Mouse (Mus musculus): Measurements from ENCODE around the gene Ensa. TPM values are rescaled to one million over a fixed set of nuclear protein-coding genes. Genes with fewer than 3 reads are reported as not detected.
"Not testable (repeated sequence)": the region's sequence is repeated elsewhere in the genome, so short reads cannot be mapped to it uniquely, and the experiment has no call there.

Gene Ensa
- polyA plus RNA-seq, 1 experiment from 2014 or later: 32.7 TPM

DNA sequence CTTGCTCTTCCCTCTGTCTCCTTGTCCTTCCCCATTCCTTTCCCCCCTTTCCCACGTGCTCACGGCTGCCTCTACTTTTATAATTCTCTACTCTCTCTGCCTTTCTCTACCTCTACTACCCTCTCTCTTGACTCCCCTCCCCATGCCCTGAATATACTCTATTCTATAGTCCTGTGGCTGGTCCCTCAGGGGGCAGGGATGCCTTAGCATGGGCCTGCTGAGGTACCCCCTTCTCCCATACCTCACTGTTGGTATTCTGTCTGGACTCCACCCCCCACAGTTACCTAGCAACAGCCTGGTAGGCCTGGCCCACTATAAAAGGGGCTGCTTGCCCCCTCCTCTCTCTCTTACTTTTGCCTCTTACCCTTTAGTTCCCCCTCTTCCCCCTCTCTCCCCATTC is 1.2 kb upstream of the Ensa start:
- Histone ChIP-seq H3K4me1 (replicated peaks) (peaks cover 22% of the 10 kb centered on the region), H3K4me3 (replicated peaks) (no peak overlapping the region), H3K27me3 (no peaks in the 10 kb centered on the region), H3K9ac (no peak overlapping the region), H3K36me3 (replicated peaks) (peaks cover 55% of the 10 kb centered on the region), H3K27ac (replicated peaks) (no peak overlapping the region), H3K9me3 (replicated peaks) (no peaks in the 10 kb centered on the region), H3K4me2 (no peak overlapping the region)
- no peak for ATAC-seq (ENCODE audit: insufficient read depth)
- WGBS (ENCODE audit: insufficient replicate concordance): 77% methylated on average over 2 of the region's 2 CpGs

DNA sequence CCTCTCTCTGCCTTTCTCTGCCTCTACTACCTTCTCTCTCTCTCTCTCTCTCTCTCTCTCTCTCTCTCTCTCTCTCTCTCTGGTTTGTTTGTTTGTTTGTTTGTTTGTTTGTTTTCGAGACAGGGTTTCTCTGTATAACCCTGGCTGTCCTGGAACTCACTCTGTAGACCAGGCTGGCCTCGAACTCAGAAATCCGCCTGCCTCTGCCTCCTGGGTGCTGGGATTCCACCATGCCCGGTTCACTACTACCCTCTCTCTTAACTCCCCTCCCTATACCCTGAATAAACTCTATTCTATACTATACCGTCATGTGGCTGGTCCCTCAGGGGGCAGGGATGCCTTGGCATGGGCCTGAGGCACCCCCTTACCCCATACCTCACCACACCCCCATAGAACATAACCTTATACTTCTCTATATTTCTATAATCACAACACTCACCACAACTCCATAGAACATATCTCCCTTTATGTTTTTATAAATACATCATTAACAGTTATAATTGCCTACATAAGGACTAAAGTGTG is 740 bp upstream of the Ensa start:
- WGBS (ENCODE audit: insufficient replicate concordance): 63% methylated on average over 5 of the region's 5 CpGs
- Histone ChIP-seq H3K4me1 (replicated peaks) (peaks cover 25% of the 10 kb centered on the region), H3K36me3 (replicated peaks) (peaks cover 56% of the 10 kb centered on the region), H3K27ac (replicated peaks) (peak overlapping the region; percentile 85), H3K4me3 (replicated peaks) (peak overlapping the region; percentile 84), H3K9ac (peak overlapping the region; percentile 68; the same call in 1 of the 2 replicates), H3K4me2 (peak overlapping the region; percentile 72)
- not testable (repeated sequence) for H3K9me3 ChIP-seq (replicated peaks); ATAC-seq (ENCODE audit: insufficient read depth); H3K27me3 ChIP-seq

DNA sequence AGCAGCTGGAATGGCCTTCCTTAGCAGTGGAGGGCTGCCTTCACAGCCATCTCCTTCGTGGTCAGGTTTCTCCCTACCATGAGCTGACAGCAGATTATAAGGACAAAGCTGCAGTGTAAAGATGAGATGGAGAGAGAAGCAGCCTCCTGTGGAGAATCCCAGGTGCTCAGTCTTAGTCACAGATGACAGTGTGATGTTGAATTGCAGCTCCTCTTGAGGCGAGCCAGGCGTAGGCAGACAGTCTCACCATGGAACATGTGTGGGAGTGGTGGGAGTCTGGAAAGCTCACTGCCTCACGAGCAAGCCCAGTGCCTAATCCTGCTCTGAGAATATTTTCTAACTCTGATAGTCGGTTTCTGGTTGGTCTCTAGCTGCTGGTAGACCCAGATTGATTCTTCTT is 3.0 kb downstream of the Ensa start:
- no peaks in the 10 kb centered on the region for H3K9me3 ChIP-seq (replicated peaks)
- peaks cover 67% of the 10 kb centered on the region for H3K36me3 ChIP-seq (replicated peaks)
- H3K27ac ChIP-seq (replicated peaks): no peak overlapping the region
- 81% methylated on average over 5 of the region's 5 CpGs for WGBS (ENCODE audit: insufficient replicate concordance)
- ATAC-seq (ENCODE audit: insufficient read depth): no peak
- H3K4me1 ChIP-seq (replicated peaks): peaks cover 35% of the 10 kb centered on the region
- H3K27me3 ChIP-seq: no peaks in the 10 kb centered on the region
- H3K4me2 ChIP-seq: no peak overlapping the region
- H3K9ac ChIP-seq: no peak overlapping the region
- H3K4me3 ChIP-seq (replicated peaks): no peak overlapping the region

DNA sequence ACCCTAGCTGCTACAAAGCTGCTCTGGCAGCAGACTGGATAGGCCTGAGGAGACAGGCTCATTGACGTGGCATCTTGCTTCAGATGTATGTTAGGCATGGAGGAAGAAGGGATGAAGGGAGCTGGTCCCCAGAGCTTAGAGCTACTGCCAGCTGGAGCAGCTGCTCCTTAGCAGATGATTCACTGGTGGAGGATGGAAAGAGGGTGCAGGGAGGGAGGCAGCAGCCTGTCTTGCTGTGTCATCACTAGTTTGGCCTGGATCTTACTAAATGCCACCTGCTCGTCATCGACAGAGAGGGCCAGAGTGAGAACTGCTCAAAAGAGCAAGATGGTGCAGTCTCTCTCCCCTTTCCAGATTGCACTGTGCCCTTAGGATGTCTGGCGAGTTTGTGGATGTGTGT is 5.0 kb downstream of the Ensa start:
- 75% methylated on average over 4 of the region's 4 CpGs for WGBS (ENCODE audit: insufficient replicate concordance)
- no peak for ATAC-seq (ENCODE audit: insufficient read depth)
- Histone ChIP-seq H3K4me1 (replicated peaks) (peaks cover 35% of the 10 kb centered on the region), H3K27ac (replicated peaks) (no peak overlapping the region), H3K4me2 (no peak overlapping the region), H3K4me3 (replicated peaks) (no peak overlapping the region), H3K27me3 (no peaks in the 10 kb centered on the region), H3K36me3 (replicated peaks) (peaks cover 87% of the 10 kb centered on the region), H3K9me3 (replicated peaks) (no peaks in the 10 kb centered on the region), H3K9ac (no peak overlapping the region)

GRCm38 (mm10) chr3:95630856-95631255 is 6.1 kb downstream of the Ensa start:
- Histone ChIP-seq H3K36me3 (replicated peaks) (peaks cover 98% of the 10 kb centered on the region), H3K27ac (replicated peaks) (no peak overlapping the region), H3K27me3 (no peaks in the 10 kb centered on the region), H3K9ac (no peak overlapping the region), H3K4me2 (no peak overlapping the region), H3K4me3 (replicated peaks) (no peak overlapping the region), H3K4me1 (replicated peaks) (peaks cover 40% of the 10 kb centered on the region), H3K9me3 (replicated peaks) (no peaks in the 10 kb centered on the region)
- ATAC-seq (ENCODE audit: insufficient read depth): no peak
- WGBS (ENCODE audit: insufficient replicate concordance): 61% methylated on average over 3 of the region's 3 CpGs

DNA sequence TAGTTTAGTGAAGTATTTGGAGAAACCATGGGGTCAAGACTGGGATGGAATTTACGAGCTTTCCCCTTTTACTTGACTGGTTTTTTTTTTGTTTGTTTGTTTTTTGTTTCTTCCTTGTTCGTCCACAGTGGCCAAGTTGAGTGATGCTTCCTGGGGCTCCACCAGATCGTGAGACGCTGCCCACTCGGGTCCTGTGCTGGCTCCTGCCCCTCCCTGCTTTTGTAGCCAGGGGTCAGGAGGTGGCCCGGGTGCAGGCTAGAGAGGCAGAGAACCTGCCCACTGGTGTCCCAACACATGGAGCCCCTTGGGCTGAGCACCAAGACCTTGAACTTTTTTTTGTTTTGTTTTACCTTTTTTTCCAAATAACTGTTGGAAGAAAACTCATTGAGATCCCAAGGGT is 6.5 kb downstream of the Ensa start:
- no peak overlapping the region for H3K4me2 ChIP-seq
- H3K27me3 ChIP-seq: no peaks in the 10 kb centered on the region
- H3K9me3 ChIP-seq (replicated peaks): no peaks in the 10 kb centered on the region
- no peak overlapping the region for H3K4me3 ChIP-seq (replicated peaks)
- WGBS (ENCODE audit: insufficient replicate concordance): 80% methylated on average over 6 of the region's 6 CpGs
- H3K4me1 ChIP-seq (replicated peaks): peaks cover 40% of the 10 kb centered on the region
- H3K27ac ChIP-seq (replicated peaks): peak overlapping the region; percentile 56; the same call in 1 of the 2 replicates
- no peak overlapping the region for H3K9ac ChIP-seq
- no peak for ATAC-seq (ENCODE audit: insufficient read depth)
- peaks cover 99% of the 10 kb centered on the region for H3K36me3 ChIP-seq (replicated peaks)

- Histone ChIP-seq H3K27me3 (no peaks in the 10 kb centered on the region), H3K27ac (replicated peaks) (peak overlapping the region; percentile 56; the same call in 1 of the 2 replicates), H3K36me3 (replicated peaks) (peaks cover 100% of the 10 kb centered on the region), H3K4me1 (replicated peaks) (peaks cover 40% of the 10 kb centered on the region), H3K9me3 (replicated peaks) (no peaks in the 10 kb centered on the region), H3K4me3 (replicated peaks) (no peak overlapping the region), H3K4me2 (no peak overlapping the region), H3K9ac (no peak overlapping the region)
- no peak for ATAC-seq (ENCODE audit: insufficient read depth)
- 75% methylated on average over 12 of the region's 12 CpGs for WGBS (ENCODE audit: insufficient replicate concordance)
These were observed 8.1 kb downstream of the Ensa start for GRCm38 (mm10) chr3:95632648-95633588.

DNA sequence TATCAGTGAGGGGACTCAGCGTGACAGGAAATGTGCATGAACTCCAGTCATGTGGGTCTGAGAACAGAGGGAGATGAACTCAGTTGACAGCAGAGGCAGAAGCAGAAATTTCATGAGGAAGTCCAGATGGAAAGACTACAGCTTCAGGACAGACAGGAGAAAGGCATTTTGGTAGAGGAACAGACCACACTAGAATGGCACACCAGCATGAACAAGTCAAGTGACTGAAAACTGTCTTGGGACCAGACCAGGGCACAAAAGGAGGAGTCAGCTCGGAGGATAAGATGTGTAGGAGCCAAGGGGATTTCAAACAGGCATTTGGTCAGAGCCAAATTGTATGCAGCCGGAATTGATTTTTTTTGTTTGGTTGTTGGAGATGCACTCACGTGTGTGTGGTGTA is 10.8 kb downstream of the Ensa start:
- H3K27me3 ChIP-seq: no peaks in the 10 kb centered on the region
- peaks cover 92% of the 10 kb centered on the region for H3K36me3 ChIP-seq (replicated peaks)
- ATAC-seq (ENCODE audit: insufficient read depth): no peak
- no peak overlapping the region for H3K4me2 ChIP-seq
- peak overlapping the region; percentile 68 for H3K27ac ChIP-seq (replicated peaks)
- no peak overlapping the region for H3K4me3 ChIP-seq (replicated peaks)
- H3K9me3 ChIP-seq (replicated peaks): no peaks in the 10 kb centered on the region
- 72% methylated on average over 4 of the region's 4 CpGs for WGBS (ENCODE audit: insufficient replicate concordance)
- no peak overlapping the region for H3K9ac ChIP-seq
- H3K4me1 ChIP-seq (replicated peaks): peaks cover 53% of the 10 kb centered on the region

GRCm38 (mm10) chr3:95636072-95636471 is 11.3 kb downstream of the Ensa start:
- 83% methylated on average over 4 of the region's 4 CpGs for WGBS (ENCODE audit: insufficient replicate concordance)
- peaks cover 88% of the 10 kb centered on the region for H3K36me3 ChIP-seq (replicated peaks)
- H3K27ac ChIP-seq (replicated peaks): peak overlapping the region; percentile 68
- no peaks in the 10 kb centered on the region for H3K9me3 ChIP-seq (replicated peaks)
- H3K27me3 ChIP-seq: no peaks in the 10 kb centered on the region
- H3K9ac ChIP-seq: no peak overlapping the region
- no peak overlapping the region for H3K4me2 ChIP-seq
- ATAC-seq (ENCODE audit: insufficient read depth): peak; percentile 24; the same call in 1 of the 2 replicates
- H3K4me3 ChIP-seq (replicated peaks): no peak overlapping the region
- H3K4me1 ChIP-seq (replicated peaks): peaks cover 53% of the 10 kb centered on the region

DNA sequence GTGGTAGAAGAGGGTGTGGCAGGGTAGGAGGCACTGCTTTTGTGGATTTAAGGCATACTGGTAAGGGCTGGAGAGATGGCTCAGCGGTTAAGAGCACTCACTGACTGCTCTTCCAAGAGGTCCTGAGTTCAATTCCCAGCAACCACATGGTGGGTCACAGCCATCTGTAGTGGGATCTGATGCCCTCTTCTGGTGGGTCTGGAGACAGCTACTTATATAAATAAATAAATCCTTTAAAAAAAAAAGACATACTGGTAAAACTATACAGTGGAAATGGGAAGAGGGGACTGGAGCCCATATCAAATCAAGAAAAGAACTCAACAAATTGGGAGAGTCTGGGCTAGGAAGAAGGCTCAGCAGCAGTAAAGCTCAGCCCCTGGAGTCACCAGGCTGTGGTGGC is 14.9 kb downstream of the Ensa start:
- Histone ChIP-seq H3K27ac (replicated peaks) (no peak overlapping the region), H3K9ac (no peak overlapping the region), H3K4me1 (replicated peaks) (peaks cover 73% of the 10 kb centered on the region), H3K9me3 (replicated peaks) (no peaks in the 10 kb centered on the region), H3K4me3 (replicated peaks) (no peak overlapping the region), H3K4me2 (no peak overlapping the region), H3K36me3 (replicated peaks) (peaks cover 55% of the 10 kb centered on the region), H3K27me3 (no peaks in the 10 kb centered on the region)
- WGBS (ENCODE audit: insufficient replicate concordance): 74% methylated on average over 1 of the region's 1 CpGs
- no peak for ATAC-seq (ENCODE audit: insufficient read depth)

DNA sequence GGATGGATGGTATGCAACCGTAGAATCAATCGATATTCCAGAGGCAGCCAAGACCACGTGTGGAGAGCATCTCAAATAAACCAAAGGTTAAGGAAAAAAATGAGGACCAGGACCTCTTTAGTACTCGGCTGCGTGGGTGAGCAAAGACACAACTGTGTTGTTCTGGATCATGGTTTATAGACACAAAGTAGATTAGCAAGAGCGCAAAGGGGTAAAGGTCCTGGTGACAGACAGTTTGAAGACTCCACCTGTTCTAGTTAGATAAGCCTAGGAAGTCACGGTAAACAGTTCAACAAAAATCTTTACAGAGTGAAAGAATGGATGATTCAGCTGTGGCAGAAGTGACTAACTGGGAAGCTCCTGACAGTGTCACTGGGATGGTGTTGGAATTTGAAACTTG is 18.3 kb downstream of the Ensa start:
- Histone ChIP-seq H3K27ac (replicated peaks) (peak overlapping the region; percentile 70), H3K4me3 (replicated peaks) (no peak overlapping the region), H3K4me2 (no peak overlapping the region), H3K4me1 (replicated peaks) (peaks cover 67% of the 10 kb centered on the region), H3K9ac (no peak overlapping the region), H3K27me3 (no peaks in the 10 kb centered on the region), H3K9me3 (replicated peaks) (no peaks in the 10 kb centered on the region), H3K36me3 (replicated peaks) (peaks cover 21% of the 10 kb centered on the region)
- WGBS (ENCODE audit: insufficient replicate concordance): 36% methylated on average over 7 of the region's 7 CpGs
- ATAC-seq (ENCODE audit: insufficient read depth): peak; percentile 69

Measured in liver, embryonic 15.5 days (tissue).